Mouse (Mus musculus) midbrain, embryonic 15.5 days (tissue): ENCODE data around the gene Tmem171. TPM values are rescaled to one million over a fixed set of nuclear protein-coding genes. Genes with fewer than 3 reads are reported as not detected.

Experiments used
- polyA plus RNA-seq: library from polyadenylated mRNA; unstranded; fragments of >200 nt; fragmentation: Nextera tagmentation; extraction: Ambion mirVana; gene quantifications from 2 replicates; pipeline ENCODE4 v1.2.1, GENCODE M21; 2015

Gene Tmem171
- polyA plus RNA-seq, 1 experiment from 2014 or later: not detected

Other genes starting within 250 kb of the Tmem171 start
- gene Gm10320, start 202.8 kb downstream of the Tmem171 start, polyA plus RNA-seq: 0.56 and 1.1 TPM in 2 replicates
- gene Tmem174, start 57.4 kb downstream of the Tmem171 start, polyA plus RNA-seq: not detected in 2 replicates
- gene Fcho2, start 120.6 kb upstream of the Tmem171 start, polyA plus RNA-seq: 24.4 and 26.1 TPM in 2 replicates
- gene Tnpo1, start 231.6 kb upstream of the Tmem171 start, polyA plus RNA-seq: 51.3 and 53.9 TPM in 2 replicates